Mouse (Mus musculus) neural tube, embryonic 13.5 days (tissue): Measurements from ENCODE around the gene Kctd21. TPM values are rescaled to one million over a fixed set of nuclear protein-coding genes. Genes with fewer than 3 reads are reported as not detected.
A peak's percentile ranks its signal among the peaks of the same experiment; 100 is the strongest.

Experiments
- ATAC-seq: fragments of 200-750 bp; cut with Nextera tagmentation; 2 replicates; pipeline ENCODE4 v1.8.0; 2017; ENCODE audit warnings: low read depth, mild to moderate bottlenecking, moderate TSS enrichment, moderate library complexity
- H3K27ac ChIP-seq: fragments of 300-500 bp; sonication (generic); replicated peaks from 2 replicates; pipeline ENCODE4 v1.5.1; 2015; ENCODE audit warnings: moderate library complexity, mild to moderate bottlenecking, inconsistent platforms
- H3K27me3 ChIP-seq: fragments of 300-500 bp; sonication (generic); 2 replicates; pipeline ENCODE4 v1.6.1; 2015; ENCODE audit warnings: mild to moderate bottlenecking, inconsistent platforms
- H3K36me3 ChIP-seq: fragments of 300-500 bp; sonication (generic); 2 replicates; pipeline ENCODE4 v1.6.1; 2015; ENCODE audit warnings: mild to moderate bottlenecking, inconsistent platforms
- H3K4me1 ChIP-seq: fragments of 300-500 bp; sonication (generic); replicated peaks from 2 replicates; pipeline ENCODE4 v1.6.1; 2015; ENCODE audit warnings: inconsistent platforms
- H3K4me2 ChIP-seq: fragments of 300-500 bp; sonication (generic); 2 replicates; pipeline ENCODE4 v1.6.1; 2015; ENCODE audit warnings: inconsistent platforms, mild to moderate bottlenecking, moderate library complexity
- H3K4me3 ChIP-seq: fragments of 300-500 bp; sonication (generic); 2 replicates; pipeline ENCODE4 v1.5.1; 2015; ENCODE audit warnings: mild to moderate bottlenecking, inconsistent platforms
- H3K9ac ChIP-seq: fragments of 300-500 bp; sonication (generic); 2 replicates; pipeline ENCODE4 v1.6.1; 2015; ENCODE audit warnings: moderate library complexity, mild to moderate bottlenecking, inconsistent platforms
- H3K9me3 ChIP-seq: fragments of 300-500 bp; sonication (generic); 2 replicates; pipeline ENCODE4 v1.6.1; 2016; ENCODE audit warnings: inconsistent platforms
- WGBS: fragments of 180-500 bp; shearing (Covaris S2); methylation state at CpG from one replicate; pipeline ENCODE4 v1.1.7; 2015; 5-methylcytosine and 5-hydroxymethylcytosine counted together
- polyA plus RNA-seq: library from polyadenylated mRNA; unstranded; fragments of >200 nt; fragmentation: Nextera tagmentation; extraction: Ambion mirVana; gene quantifications from 2 replicates; pipeline ENCODE4 v1.2.1, GENCODE M21; 2015

Kctd21 gene
- polyA plus RNA-seq, 1 experiment from 2014 or later = 9.0 TPM

DNA sequence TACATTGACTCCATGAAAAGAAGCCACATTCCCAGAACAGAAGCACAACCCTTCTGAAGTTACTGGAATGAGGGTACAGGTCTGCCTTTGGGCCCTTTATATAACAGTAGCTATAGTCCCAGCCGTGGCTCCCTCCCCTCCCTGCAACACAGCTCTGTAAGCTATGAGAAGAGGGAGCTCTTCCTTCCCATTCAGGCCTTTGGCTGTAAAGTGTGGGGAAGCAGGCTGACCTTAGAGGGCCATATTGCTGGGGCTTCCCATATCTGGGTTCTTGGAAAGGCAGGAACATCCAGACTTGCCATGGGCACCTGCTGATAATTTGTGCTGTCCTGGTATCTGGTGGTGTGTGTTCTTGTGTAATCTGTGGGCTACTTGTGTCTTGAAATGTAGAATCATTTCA is 24.6 kb upstream of the Kctd21 start:
- no peaks in the 10 kb centered on the region for H3K27me3 ChIP-seq
- no peaks in the 10 kb centered on the region for H3K9me3 ChIP-seq
- H3K36me3 ChIP-seq = peaks cover 96% of the 10 kb centered on the region
- ATAC-seq = no peak
- WGBS = 79% methylated on average over 1 of the region's 1 CpGs
- no peak overlapping the region for H3K4me3 ChIP-seq
- H3K27ac ChIP-seq = no peak overlapping the region
- H3K4me2 ChIP-seq = no peak overlapping the region
- no peak overlapping the region for H3K9ac ChIP-seq
- H3K4me1 ChIP-seq = no peaks in the 10 kb centered on the region

DNA sequence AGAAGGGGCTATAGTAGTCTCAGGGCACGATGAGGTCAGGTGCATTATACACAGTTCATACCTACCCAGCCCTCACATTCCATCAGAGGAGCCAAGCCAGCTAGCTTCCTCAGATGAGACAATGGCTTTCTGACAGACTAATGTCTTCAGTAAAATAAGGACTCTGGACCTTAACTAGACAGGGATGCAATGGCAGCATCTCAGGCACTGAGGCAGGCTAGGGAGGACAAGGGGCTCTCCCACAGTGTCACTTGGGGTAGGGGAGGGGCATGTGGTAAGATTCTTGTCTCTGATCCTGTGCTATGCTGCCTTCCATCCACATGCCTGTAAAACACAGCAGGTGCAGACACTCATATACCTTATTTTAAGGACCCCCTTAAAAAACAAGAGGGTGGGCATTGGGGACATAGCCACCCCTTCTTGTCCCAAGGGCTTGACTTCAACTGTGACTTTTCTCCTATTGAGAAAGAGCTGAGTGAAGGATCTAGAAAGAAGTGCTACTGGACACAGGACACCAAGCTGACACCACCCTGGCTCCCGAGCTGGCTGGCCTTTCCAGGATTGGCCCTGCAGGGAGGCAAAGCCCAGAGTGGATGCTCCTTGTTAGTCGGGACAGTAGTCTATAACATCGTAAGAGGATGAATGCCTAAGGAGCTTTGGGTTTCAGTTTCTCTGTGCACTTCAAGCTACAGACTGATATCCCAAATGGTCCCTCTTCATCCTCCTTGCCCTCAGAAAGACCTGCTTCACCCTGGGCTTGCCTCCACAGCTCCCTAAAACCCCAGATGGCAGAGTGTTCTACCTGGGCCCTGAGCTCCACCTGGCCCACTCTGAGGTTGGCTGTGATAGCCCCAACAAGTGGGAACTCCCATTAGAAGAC is 22.4 kb upstream of the Kctd21 start:
- H3K4me3 ChIP-seq = no peak overlapping the region
- H3K4me2 ChIP-seq = no peak overlapping the region
- H3K27ac ChIP-seq = no peak overlapping the region
- no peak for ATAC-seq
- H3K27me3 ChIP-seq = no peaks in the 10 kb centered on the region
- no peaks in the 10 kb centered on the region for H3K9me3 ChIP-seq
- no peak overlapping the region for H3K9ac ChIP-seq
- H3K4me1 ChIP-seq = no peaks in the 10 kb centered on the region
- peaks cover 91% of the 10 kb centered on the region for H3K36me3 ChIP-seq
- WGBS = 88% methylated on average over 4 of the region's 4 CpGs

DNA sequence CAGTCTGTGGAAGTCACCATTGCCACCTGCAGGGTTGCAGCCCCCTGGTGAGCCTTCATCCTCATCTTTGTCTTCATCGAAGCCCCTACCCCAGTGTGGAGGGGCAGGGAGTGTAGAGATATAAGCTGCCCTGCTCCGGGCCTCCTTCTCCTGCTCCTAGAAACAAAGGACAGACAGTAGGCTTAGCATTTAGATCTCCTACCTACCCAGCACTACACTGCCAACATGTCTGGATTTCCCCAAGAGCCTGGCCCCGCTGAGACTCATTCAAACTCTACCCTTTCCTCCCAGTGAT is 21.8 kb upstream of the Kctd21 start:
- no peak overlapping the region for H3K4me2 ChIP-seq
- peaks cover 90% of the 10 kb centered on the region for H3K36me3 ChIP-seq
- no peak overlapping the region for H3K27ac ChIP-seq
- no peak overlapping the region for H3K9ac ChIP-seq
- no peak overlapping the region for H3K4me3 ChIP-seq
- WGBS = 93% methylated on average over 3 of the region's 3 CpGs
- H3K9me3 ChIP-seq = no peaks in the 10 kb centered on the region
- ATAC-seq = no peak
- no peaks in the 10 kb centered on the region for H3K27me3 ChIP-seq
- no peaks in the 10 kb centered on the region for H3K4me1 ChIP-seq

DNA sequence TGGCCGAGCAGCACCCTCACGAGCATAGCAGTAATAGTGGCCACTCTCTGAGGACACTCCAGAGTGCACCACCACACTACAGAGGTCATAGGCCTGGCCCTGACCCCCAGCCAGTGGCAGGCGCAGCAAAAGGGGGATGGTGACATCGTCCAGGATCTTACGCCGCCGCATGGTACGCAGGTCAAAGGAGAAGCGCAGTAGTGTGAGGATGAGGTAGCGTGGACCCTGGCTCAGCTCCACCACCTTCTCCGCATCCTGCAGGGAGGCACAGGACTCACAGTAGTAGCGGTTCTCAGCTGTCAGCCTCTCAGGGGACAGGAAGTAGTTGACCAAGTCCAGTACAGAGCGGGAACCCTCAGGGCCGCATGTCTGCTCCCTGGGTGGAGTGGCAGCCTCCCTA is 20.5 kb upstream of the Kctd21 start:
- no peak for ATAC-seq
- Histone ChIP-seq H3K4me3 (no peak overlapping the region), H3K4me1 (no peaks in the 10 kb centered on the region), H3K36me3 (peaks cover 79% of the 10 kb centered on the region), H3K9ac (no peak overlapping the region), H3K9me3 (no peaks in the 10 kb centered on the region), H3K27ac (no peak overlapping the region), H3K4me2 (no peak overlapping the region), H3K27me3 (no peaks in the 10 kb centered on the region)
- 93% methylated on average over 14 of the region's 14 CpGs for WGBS

DNA sequence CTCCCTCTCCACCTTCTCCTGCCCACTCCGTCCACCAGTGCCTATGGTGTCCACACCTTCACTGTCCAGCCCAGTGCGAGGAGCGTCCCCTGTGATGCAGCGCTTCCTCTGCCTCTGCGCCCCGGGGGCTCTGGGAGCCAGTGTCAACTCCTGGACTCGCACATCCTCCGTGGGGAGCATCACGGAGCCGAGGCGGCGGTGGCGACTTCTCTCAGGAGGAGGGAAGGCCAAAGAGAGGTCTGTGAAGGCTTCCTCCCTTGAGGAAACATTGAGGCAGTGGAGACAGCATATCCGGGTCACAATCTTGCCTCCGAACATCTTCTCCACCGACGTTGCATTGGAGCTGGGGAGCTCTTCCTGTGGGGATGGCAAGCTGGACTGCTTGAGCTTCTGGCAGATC is 19.9 kb upstream of the Kctd21 start:
- Histone ChIP-seq H3K9me3 (no peaks in the 10 kb centered on the region), H3K27me3 (no peaks in the 10 kb centered on the region), H3K27ac (no peak overlapping the region), H3K4me1 (no peaks in the 10 kb centered on the region), H3K9ac (no peak overlapping the region), H3K4me3 (no peak overlapping the region), H3K36me3 (peaks cover 74% of the 10 kb centered on the region), H3K4me2 (no peak overlapping the region)
- no peak for ATAC-seq
- 94% methylated on average over 17 of the region's 17 CpGs for WGBS

DNA sequence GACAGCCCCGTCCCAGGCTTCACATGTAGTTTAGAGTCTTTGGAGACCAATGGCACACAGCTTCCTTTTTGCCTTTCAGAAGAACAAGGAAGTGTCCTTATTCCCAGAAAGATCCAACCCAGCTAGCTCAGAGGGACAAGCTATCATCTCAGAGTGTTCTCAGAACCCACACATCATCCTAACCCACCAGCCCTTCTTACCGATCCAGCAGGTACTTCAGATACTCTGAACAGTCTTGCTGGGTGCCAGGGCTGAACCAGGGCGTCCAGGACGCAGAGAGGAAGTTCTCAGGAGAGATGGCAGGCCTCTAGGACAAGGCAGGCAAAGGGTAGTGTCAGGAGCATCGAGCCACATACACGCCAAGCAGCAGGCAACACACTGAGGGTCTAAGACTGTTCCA is 19.3 kb upstream of the Kctd21 start:
- Histone ChIP-seq H3K4me2 (no peak overlapping the region), H3K4me1 (no peaks in the 10 kb centered on the region), H3K27ac (no peak overlapping the region), H3K9me3 (no peaks in the 10 kb centered on the region), H3K27me3 (no peaks in the 10 kb centered on the region), H3K9ac (no peak overlapping the region), H3K4me3 (no peak overlapping the region), H3K36me3 (peaks cover 68% of the 10 kb centered on the region)
- 94% methylated on average over 6 of the region's 6 CpGs for WGBS
- ATAC-seq = no peak

DNA sequence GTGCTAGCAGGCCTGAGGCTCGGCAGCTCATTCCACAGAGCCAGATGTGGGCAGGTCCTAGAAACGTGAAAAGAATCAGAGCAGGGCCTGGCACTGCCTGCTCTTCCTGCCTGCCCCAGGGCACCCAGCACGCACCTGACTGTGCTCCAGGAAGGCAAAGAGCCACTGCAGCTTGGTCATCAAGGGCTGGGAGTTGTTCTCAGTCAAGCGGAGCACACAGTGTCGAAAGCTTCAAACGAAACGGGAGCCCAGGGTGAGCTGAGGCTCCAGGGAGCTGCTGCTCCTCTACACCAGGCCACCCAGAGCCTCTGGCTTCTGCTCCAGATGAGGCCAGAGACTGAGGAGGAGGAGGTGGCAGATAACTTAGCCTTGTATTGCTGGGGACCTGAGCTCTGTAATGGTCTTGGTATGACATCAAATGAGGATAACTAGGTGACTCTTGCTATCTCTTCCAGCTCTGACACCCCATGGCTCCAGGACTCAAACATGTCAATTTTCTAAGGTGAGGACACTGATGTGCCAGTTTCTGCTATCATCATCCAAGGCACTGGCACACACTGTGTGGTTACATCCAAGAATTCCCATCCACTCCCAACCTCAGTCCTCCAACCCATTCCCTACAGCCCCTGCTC is 18.6 kb upstream of the Kctd21 start:
- Histone ChIP-seq H3K27ac (no peak overlapping the region), H3K4me2 (no peak overlapping the region), H3K9me3 (no peaks in the 10 kb centered on the region), H3K27me3 (no peaks in the 10 kb centered on the region), H3K4me3 (no peak overlapping the region), H3K9ac (no peak overlapping the region), H3K36me3 (peaks cover 67% of the 10 kb centered on the region), H3K4me1 (no peaks in the 10 kb centered on the region)
- WGBS = 85% methylated on average over 7 of the region's 7 CpGs
- no peak for ATAC-seq

DNA sequence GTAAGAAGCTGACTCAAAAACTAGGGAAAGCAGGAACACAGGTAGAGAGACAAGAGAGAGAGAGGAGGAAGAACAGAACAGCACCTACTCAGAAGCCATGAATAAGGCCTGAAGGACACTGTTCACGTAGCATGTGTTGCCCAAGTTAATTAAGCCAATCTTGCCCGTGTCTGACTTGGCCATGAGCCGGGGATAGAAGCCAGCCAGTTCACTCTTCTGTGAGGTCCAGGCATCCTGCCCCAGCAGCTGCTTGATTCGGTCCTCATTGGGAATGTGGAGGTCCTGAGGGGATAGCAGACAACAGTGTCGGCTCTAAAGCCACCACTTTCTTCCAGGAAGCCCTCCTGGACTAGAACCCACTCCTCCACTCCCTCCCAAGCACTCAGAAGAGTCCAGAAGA is 17.5 kb upstream of the Kctd21 start:
- Histone ChIP-seq H3K4me2 (no peak overlapping the region), H3K4me1 (no peaks in the 10 kb centered on the region), H3K36me3 (peaks cover 66% of the 10 kb centered on the region), H3K9me3 (no peaks in the 10 kb centered on the region), H3K4me3 (no peak overlapping the region), H3K9ac (no peak overlapping the region), H3K27me3 (no peaks in the 10 kb centered on the region), H3K27ac (no peak overlapping the region)
- 87% methylated on average over 5 of the region's 5 CpGs for WGBS
- ATAC-seq = no peak

DNA sequence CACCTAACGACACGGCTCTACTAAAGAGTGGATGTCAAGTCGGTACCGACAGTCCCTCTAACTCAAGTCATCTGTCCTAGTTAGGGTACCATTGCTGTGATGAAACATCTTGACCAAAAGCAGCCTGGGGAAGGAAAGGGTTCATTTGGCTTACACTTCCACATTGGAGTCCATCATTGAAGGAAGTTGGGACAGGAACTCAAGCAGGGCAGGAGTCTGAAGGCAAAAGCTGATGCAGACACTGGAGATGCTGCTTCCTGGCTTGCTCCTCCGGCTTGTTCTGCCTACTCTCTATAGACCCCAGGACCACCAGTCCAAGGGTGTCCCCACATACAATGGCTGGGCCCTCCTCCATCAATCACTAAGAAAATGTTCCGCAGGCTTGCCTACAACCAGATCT is 16.5 kb upstream of the Kctd21 start:
- H3K27me3 ChIP-seq = no peaks in the 10 kb centered on the region
- peaks cover 62% of the 10 kb centered on the region for H3K36me3 ChIP-seq
- H3K4me1 ChIP-seq = no peaks in the 10 kb centered on the region
- no peak overlapping the region for H3K27ac ChIP-seq
- H3K9me3 ChIP-seq = no peaks in the 10 kb centered on the region
- no peak overlapping the region for H3K4me3 ChIP-seq
- no peak overlapping the region for H3K4me2 ChIP-seq
- 86% methylated on average over 6 of the region's 6 CpGs for WGBS
- no peak overlapping the region for H3K9ac ChIP-seq
- ATAC-seq = no peak

DNA sequence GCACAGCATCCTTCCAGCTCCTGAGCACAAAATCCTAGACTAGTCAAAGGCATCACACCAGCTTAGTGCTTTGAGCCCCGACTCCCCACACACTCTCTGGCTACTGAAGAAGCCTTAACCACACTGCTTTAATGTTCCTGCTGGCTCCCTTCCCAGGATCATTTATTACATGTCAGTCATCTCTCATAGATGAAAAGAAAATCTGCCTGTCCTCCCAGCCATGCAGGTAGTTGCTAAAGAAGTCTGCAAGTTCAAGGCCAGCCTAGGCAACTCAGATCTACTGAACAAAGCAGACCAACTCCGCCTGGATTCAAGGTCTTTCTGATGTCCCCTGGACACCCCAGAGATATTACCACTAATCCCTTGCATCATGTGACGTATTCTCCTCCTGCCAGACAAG is 14.4 kb upstream of the Kctd21 start:
- Histone ChIP-seq H3K4me1 (no peaks in the 10 kb centered on the region), H3K4me3 (no peak overlapping the region), H3K4me2 (no peak overlapping the region), H3K27ac (no peak overlapping the region), H3K9me3 (no peaks in the 10 kb centered on the region), H3K9ac (no peak overlapping the region), H3K36me3 (peaks cover 56% of the 10 kb centered on the region), H3K27me3 (no peaks in the 10 kb centered on the region)
- WGBS = 89% methylated on average over 3 of the region's 3 CpGs
- ATAC-seq = no peak

DNA sequence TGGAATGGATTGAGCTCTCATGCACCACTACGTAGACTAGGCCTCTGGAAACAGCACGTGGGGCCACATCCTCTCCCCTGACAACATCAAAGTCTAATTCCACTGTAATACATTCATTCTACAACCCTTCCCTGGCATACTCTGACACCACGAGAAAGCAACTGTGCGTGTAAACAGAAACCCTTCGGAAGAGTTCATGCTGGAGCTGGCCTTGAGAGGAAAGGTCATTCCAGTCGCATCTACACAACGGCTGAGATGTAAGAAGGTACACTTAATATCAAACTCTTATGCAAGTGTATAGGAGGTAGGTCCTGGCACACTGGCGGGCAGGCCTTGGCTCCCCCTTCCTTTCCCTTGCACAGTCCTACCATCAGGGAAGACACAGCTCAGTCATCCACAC is 7.8 kb upstream of the Kctd21 start:
- no peak for ATAC-seq
- H3K4me1 ChIP-seq = peaks cover 15% of the 10 kb centered on the region
- H3K36me3 ChIP-seq = peaks cover 30% of the 10 kb centered on the region
- no peaks in the 10 kb centered on the region for H3K9me3 ChIP-seq
- no peak overlapping the region for H3K4me2 ChIP-seq
- peaks cover 37% of the 10 kb centered on the region for H3K27me3 ChIP-seq
- no peak overlapping the region for H3K4me3 ChIP-seq
- H3K27ac ChIP-seq = no peak overlapping the region
- no peak overlapping the region for H3K9ac ChIP-seq
- 91% methylated on average over 8 of the region's 8 CpGs for WGBS

DNA sequence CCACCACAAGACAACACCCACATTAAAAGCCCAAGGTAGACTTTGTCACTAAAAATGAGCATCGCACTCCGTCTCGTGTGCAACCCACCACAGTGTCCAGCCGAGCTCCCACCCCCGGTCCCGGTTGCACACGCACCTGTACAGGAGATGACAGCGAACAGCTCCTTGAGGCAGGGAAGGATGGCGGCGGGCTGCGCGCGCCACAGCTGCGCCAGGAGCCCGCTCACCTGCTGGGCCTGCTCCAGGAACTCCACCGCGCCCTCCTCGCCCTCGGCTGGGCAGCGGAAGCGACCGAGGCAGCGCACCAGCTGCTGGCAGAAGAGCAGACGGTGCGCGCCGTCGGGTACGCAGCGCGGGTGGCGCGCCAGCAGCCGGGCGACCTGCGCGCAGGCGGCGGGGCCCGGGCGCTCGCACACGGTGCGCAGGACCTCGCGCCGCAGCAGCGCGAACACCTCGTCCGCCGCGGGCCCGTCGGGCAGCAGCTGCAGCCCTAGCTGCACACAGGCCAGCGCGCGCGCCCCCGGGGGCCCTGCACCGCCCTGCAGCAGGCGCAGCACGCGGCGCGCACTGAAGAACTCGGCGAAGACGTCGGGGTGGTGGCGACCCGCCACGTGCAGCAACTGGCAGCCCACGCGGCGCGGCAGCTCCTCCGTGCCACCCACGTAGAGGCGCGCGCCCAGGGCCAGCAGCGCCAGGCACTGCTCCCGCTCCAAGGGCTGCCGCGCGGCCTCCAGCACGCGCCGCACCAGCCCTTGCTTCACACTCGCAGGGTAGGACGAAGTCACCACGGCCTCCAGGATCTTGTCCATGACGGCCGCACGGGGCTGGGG is 6.8 kb upstream of the Kctd21 start:
- H3K27ac ChIP-seq = no peak overlapping the region
- H3K9me3 ChIP-seq = no peaks in the 10 kb centered on the region
- peaks cover 23% of the 10 kb centered on the region for H3K4me1 ChIP-seq
- WGBS = 13% methylated on average over 79 of the region's 96 CpGs
- ATAC-seq = peak; percentile 45
- peak overlapping the region; percentile 53 for H3K4me2 ChIP-seq
- no peak overlapping the region for H3K9ac ChIP-seq
- H3K4me3 ChIP-seq = peak overlapping the region; percentile 33
- peaks cover 37% of the 10 kb centered on the region for H3K27me3 ChIP-seq
- peaks cover 22% of the 10 kb centered on the region; the same call in 1 of the 2 replicates for H3K36me3 ChIP-seq
